Mouse (Mus musculus) B cell, adult 2 months (primary cell): Measurements from ENCODE around the gene Gpx7.
"Not testable (repeated sequence)": the region's sequence is repeated elsewhere in the genome, so short reads cannot be mapped to it uniquely, and the experiment has no call there.

Experiments
- DNase-seq, 2 experiments: peaks; one replicate each; pipeline ENCODE4 v3.0.0; 2022

Gpx7 gene

GRCm38 (mm10) chr4:108388741-108389140 is 18.0 kb downstream of the Gpx7 start:
- DNase-seq = no peak

GRCm38 (mm10) chr4:108387681-108388253 is 19.0 kb downstream of the Gpx7 start:
- peak; percentile 22 to 27 for DNase-seq

GRCm38 (mm10) chr4:108387106-108387505 is 19.7 kb downstream of the Gpx7 start:
- no peak for DNase-seq

GRCm38 (mm10) chr4:108386087-108386486 is 20.7 kb downstream of the Gpx7 start:
- no peak for DNase-seq

GRCm38 (mm10) chr4:108383183-108383714 is 23.5 kb downstream of the Gpx7 start, which contains the start of gene Shisal2a:
Shisal2a (minus strand) TSS chr4:108383349.
- peak; percentile 24 to 35 for DNase-seq

- DNase-seq = no peak
Measured at GRCm38 (mm10) chr4:108380146-108380545, 26.6 kb downstream of the Gpx7 start.

DNA sequence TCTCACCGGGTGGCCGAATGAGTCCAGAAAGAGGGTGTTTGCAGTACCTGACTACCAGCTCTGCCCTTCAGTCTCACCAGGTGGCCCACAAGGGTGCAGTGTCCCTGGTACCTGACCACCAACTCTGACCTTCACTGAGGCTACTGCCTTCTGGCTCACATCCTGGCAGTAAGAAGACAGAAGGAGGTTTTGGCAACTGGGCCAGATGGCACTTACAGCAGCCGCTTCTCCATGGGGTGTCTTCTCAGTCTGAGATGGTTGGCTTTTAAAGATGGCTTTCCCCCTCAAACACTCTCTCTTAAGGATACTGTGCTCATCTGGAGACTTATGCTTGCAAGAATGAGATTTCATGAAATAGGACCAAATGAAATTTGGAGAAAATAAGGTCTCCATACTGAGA is 27.3 kb downstream of the Gpx7 start:
- DNase-seq = no peak

- DNase-seq = no peak
Measured at GRCm38 (mm10) chr4:108372166-108372565, 34.6 kb downstream of the Gpx7 start.

GRCm38 (mm10) chr4:108371421-108371820 is 35.3 kb downstream of the Gpx7 start:
- no peak for DNase-seq

GRCm38 (mm10) chr4:108370409-108370808 is 36.4 kb downstream of the Gpx7 start:
- no peak for DNase-seq

GRCm38 (mm10) chr4:108369254-108369653 is 37.5 kb downstream of the Gpx7 start:
- DNase-seq = no peak

GRCm38 (mm10) chr4:108364111-108364476 is 42.7 kb downstream of the Gpx7 start:
- DNase-seq = no peak

- no peak for DNase-seq
Measured at GRCm38 (mm10) chr4:108363355-108364110, 43.2 kb downstream of the Gpx7 start.

DNA sequence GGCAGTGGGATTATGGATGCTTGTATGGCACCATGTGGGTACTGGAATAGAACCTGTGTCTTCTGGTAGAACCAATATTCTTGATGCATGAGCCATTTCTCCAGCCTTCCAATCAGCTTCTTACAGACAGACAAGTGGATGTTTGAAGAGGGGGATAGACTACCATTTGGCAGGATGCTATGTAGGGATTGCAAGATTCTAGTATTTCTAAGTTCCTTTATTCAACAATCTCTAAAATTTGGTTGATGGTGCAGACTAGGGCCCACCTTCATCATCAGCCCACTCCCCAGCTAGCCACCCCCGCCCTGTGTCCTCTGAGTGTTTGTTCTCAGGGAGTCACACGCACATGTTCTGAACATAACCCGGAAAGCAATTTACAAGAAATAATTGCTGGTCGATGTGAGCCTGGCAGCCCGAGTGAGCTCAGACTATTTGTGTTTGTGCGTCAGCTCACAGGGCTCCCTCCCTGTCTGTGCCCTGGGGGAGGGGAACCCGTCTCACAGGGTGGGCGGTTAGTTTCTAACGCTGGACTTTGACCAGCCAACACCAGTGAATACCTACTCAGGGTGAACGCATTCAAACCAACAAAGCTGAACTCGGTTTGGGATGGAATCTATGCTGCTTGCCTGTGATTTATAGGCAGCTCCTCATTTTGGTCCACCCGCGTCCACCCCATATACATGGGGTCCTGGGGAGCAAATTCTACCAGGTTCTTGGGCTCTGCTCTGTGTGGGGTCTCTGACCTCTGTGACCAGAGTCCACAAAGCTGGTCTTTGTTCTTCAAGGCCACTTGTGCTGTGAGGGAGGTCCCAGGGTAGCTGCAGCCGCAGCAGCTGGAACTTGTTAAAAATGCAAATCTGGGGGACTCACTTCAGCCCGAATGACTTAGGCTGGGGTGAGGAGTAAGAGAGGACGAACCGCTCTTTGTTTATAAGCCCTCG is 44.2 kb downstream of the Gpx7 start:
- no peak for DNase-seq

- no peak for DNase-seq
Measured at GRCm38 (mm10) chr4:108360136-108361055, 46.4 kb downstream of the Gpx7 start.

DNA sequence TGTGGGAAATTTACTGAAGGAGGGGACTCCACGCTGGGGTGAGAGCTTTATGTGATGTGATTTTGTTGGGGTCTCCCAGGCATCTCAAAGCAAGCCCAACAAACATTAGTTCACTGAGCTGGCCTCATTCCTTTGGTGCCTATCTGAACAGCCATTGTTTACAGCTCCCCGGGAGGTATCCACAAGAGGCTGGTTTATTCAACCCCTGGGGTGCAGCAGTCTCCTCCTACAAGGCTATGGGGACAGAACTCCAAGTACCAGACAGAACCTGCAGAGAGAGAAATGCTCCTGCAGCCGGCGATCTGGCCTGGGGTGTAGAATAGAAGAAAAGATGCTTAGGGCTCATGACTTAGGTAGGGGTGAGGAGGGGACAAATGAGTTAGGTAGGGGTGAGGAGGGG is 48.3 kb downstream of the Gpx7 start:
- DNase-seq = no peak

- DNase-seq = no peak
Measured at GRCm38 (mm10) chr4:108357458-108357857, 49.3 kb downstream of the Gpx7 start.

DNA sequence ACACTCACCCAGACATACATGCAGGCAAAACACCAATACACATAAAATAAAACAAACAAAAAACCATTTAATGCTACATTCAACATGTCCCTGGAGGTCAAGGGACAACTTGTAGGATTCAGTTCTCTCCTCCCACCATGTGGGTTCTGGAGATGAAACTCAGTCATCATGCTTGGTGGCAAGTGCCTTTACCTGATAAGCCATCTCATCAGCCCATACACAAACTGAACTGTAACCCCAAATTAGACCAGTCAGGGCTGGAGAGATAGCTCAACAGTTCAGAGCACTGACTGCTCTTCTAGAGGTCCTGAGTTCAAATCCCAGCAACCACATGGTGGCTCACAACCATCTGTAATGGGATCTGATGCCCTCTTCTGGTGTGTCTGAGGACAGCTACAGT is 53.2 kb downstream of the Gpx7 start:
- not testable (repeated sequence) for DNase-seq

- DNase-seq = no peak
Measured at GRCm38 (mm10) chr4:108350819-108351218, 55.9 kb downstream of the Gpx7 start.
